Mouse (Mus musculus) erythroblast, embryonic 14.5 days (primary cell): ENCODE measurements around the gene BC035947.

Experiments used
- GATA1 ChIP-seq: IDR thresholded peaks from 2 replicates; pipeline ENCODE4 v1.6.1; 2012; ENCODE audit warnings: low read length, inconsistent platforms, mixed read lengths
- TAL1 ChIP-seq: IDR thresholded peaks from 3 replicates; pipeline ENCODE4 v1.6.1; 2012; ENCODE audit warnings: low read length, inconsistent platforms, mixed read lengths

DNA sequence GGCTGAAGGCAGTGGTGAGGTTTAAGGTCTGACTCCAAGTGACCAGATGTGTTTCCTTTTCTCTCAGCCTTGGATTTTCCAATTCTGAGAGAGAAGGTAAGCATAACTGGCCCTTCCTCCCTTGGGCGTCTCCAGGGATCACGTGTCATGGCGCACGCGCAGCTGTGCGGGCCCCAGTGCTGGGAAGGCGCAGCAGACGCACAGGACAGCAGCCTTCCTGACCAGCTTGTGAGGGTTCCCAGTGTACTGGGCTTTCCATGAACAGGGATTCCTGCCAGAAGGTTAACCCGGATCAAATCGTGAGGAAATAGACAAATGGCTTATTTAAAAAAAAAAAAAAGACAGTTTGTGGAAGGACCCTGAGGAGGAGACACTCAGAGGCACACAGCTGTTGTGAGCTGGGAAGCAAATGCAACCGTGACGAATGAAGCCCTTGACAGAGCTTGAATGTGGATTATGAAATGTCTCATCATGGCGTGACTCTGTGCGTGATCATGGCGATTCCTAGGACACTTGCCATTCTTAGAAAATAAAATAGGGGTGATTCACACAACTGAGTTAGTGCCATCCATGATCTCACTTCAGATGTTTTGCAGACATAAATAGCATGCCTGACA, 20.3 kb upstream of the BC035947 start:
- TF ChIP-seq TAL1 (no peak), GATA1 (no peak)
